Mouse (Mus musculus) fat pad, adult 2 months (tissue): ENCODE measurements around the gene Vmn2r97.
"Not testable (repeated sequence)": the region's sequence is repeated elsewhere in the genome, so short reads cannot be mapped to it uniquely, and the experiment has no call there.

Source experiments
- DNase-seq: peaks from one replicate; pipeline ENCODE4 v3.0.0-alpha.2; 2011; ENCODE audit warnings: low read depth, low spot score; ENCODE audit errors: extremely low read depth

Gene Vmn2r97

DNA sequence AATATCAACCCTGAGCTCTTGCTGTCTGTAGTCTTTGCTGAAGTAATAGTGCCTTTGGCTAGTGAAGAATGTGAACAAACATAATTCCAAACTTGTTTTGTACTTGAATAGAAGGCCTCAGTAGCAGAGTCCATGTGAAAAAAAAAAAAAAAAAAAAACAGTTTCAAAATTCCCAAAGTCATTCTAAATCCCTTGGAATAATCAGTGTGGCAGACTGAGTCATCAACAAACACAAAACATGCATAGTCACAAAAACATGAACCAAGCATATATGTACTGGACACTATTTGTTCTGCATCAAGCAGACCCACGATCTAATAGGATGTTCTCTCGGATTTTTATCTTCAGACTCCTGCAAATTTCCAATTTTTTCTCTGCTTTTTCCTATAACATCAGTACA is at the start of gene Vmn2r97:
Gene Vmn2r97 (plus strand): TSS at position 301 of the 400 bp plus-strand sequence.
- DNase-seq: not testable (repeated sequence)

DNA sequence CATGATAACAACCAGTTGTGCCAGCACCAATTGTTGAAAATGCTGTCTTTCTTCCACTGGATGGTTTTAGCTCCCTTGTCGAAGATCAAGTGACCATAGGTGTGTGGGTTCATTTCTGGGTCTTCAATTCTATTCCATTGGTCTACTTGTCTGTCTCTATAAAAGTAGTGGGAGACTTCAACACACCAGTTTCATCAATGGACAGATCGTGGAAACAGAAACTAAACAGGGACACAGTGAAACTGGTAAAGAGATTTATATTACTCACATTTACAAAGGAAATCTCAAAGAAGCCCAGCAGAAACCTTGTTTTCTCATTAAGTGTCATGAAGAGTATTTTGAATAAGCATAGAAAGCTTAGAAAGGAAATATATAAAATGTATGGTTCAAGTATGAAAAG is 31.7 kb upstream of the Vmn2r97 start:
- not testable (repeated sequence) for DNase-seq

DNA sequence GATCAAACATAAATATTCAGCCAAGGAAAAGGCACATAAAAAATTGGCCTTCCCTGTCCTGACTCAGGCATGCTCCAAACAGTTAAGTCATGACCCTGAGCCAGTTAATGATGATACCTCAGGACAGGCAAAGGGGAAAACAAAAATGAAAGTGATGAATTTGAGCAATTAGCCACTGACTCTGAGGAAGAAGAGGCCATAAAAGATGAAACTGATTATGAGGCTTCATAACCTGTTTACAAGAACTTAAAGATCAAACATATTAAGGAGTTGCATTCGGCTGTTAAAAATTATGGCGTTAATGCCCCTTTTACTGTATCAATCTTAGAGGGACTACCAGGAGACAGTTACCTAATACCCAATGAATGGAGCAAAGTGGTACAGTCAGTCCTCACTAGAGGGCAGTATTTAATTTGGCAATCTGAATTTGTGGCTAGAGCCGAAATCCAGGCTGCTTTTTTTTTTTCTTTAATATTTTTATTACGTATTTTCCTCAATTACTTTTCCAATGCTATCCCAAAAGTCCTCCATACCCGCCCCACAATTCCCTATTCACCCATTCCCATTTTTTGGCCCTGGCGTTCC is 24.3 kb upstream of the Vmn2r97 start:
- DNase-seq: no peak

DNA sequence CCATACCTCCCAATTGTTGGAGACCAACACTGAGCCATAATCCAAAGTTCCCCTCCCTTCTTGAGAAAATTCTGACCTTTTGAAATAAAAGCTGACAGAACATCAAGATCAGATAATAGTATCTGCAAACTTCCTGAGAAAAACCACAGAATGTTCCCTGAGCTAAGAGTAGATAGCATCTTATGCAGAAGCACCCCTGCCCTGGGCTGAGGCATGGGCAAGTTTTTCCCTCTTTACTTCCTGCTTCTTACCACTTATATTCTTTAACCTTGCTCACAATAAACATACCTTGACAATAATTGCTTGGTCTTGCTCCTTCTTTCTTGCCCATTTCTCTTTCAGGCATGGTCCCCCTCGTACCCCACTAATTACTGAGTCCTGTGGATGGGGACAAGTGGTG is 43.7 kb downstream of the Vmn2r97 start:
- not testable (repeated sequence) for DNase-seq

DNA sequence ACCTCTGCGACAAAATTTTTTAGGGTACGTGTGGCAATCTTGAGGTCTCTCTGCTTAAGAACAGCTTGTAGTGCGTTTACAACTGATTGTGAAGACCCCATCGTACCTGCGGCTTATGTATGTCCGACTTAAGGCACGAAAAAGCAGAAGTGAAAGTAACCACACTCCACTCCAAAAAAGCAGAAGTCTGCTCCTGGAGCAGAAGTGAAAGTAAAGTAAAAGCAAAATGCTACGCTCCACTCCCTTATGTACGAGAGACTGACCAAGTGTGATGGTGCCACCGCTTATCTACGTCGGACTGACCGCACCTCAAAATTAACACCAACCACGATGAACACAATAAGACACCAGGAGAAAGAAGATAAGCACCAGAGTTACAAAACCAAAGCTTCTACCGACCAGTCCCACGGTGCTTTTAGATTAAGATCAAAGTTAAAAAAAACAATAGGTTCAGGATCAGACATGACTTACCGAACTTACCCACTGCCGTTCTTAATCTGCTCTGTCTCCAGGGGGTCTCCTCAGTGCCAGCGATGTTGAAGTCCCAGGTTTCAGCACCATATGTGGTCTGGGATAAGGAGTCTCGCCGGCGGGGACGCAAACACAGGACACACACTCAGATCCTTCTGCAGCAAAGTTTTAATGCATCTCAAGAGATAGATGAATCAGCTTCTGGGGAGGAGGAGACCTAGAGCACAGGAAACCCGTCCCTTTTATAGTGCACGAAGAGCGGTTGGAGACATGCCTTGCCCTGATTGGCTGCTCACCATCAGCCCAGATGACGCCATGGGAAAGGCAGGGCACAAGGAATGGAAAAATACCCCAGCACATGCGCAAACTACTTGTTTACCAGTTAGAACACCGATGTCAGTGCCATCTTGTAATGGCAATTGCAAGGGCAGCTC is 54.5 kb downstream of the Vmn2r97 start:
- DNase-seq: no peak
